Mouse (Mus musculus) cortical plate, adult 2 months (tissue): ENCODE data around the gene Loxl3.
A peak's percentile ranks its signal among the peaks of the same experiment; 100 is the strongest.

Source experiments
- CTCF ChIP-seq: fragments of 200-500 bp; IDR thresholded peaks from 2 replicates; pipeline ENCODE4 v1.5.1; 2011; ENCODE audit warnings: mild to moderate bottlenecking, control low read depth, low read length; ENCODE audit not compliant: insufficient read depth; ENCODE audit errors: extremely low read depth
- POLR2A ChIP-seq: fragments of 200-500 bp; IDR thresholded peaks from 2 replicates; pipeline ENCODE4 v1.6.1; 2011; ENCODE audit warnings: mild to moderate bottlenecking, low read length, control low read depth; ENCODE audit not compliant: insufficient read depth; ENCODE audit errors: extremely low read depth

- no peak; the same call in 1 of the 2 replicates for TF ChIP-seq POLR2A
- TF ChIP-seq CTCF = peak; percentile 54
These were observed 67.3 kb downstream of the Loxl3 start, which contains the start of the genes Ccdc142 and Gm42688 for GRCm38 (mm10) chr6:83101316-83101687.
